Mouse (Mus musculus) embryonic stem cell, embryonic (primary cell): ENCODE data around the gene Ubr2.

Experiments
- CTCF ChIA-PET, 4 experiments: fragments of 300-600 bp in 2 of 4; fragments of 350-600 bp in 2 of 4; sonication (Branson Sonifier 250); formaldehyde crosslinking; loops; one replicate each; lab custom pipeline; 2022; ENCODE audit warnings: inconsistent platforms in 2 of 4; lab: Charles Lee
- POLR2A ChIA-PET, 4 experiments: fragments of 300-600 bp in 2 of 4; fragments of 350-600 bp in 2 of 4; sonication (Branson Sonifier 250); formaldehyde crosslinking; loops; one replicate each; lab custom pipeline; 2022; ENCODE audit warnings: antibody characterized with exemption in 4 of 4, inconsistent platforms in 1 of 4; lab: Charles Lee

The Ubr2 gene

GRCm38 (mm10) chr17:47010722-47011660 is 635 bp upstream of the Ubr2 start:
- POLR2A ChIA-PET = interaction anchor here (0.6 to 2.4 kb wide), 14 partner anchors 12 to 328 kb away, joined by 3 to 10 read pairs (median 3); partner anchors contain the start of genes Bicral (in 1 of the 4) and Ppp2r5d (in 1 of the 4)
- CTCF ChIA-PET = interaction anchor here in 3 of 4 experiments (0.5 to 0.7 kb wide), 3 partner anchors 97 to 1187 kb away, joined by 3 to 6 read pairs (median 5); no protein-coding TSS in a partner anchor

- POLR2A ChIA-PET = interaction anchor here (0.6 to 2.4 kb wide), 13 partner anchors 11 to 329 kb away, joined by 3 to 11 read pairs (median 4); partner anchors contain the start of genes Klhdc3 (in 1 of the 4) and Ppp2r5d (in 1 of the 4)
- CTCF ChIA-PET = interaction anchor here in 3 of 4 experiments (0.6 to 1.5 kb wide), 6 partner anchors 10 to 323 kb away, joined by 3 to 7 read pairs (median 4); no protein-coding TSS in a partner anchor
Measured at GRCm38 (mm10) chr17:47009546-47009897, 834 bp downstream of the Ubr2 start.

GRCm38 (mm10) chr17:47009016-47009415 is 1.3 kb downstream of the Ubr2 start:
- CTCF ChIA-PET = interaction anchor here in 2 of 4 experiments (0.5 to 1.5 kb wide), 5 partner anchors 9 to 845 kb away, joined by 3 to 4 read pairs (median 3); no protein-coding TSS in a partner anchor
- POLR2A ChIA-PET = interaction anchor here in 2 of 4 experiments (1.0 to 2.4 kb wide), 8 partner anchors 11 to 328 kb away, joined by 3 to 11 read pairs (median 5); partner anchors contain the start of gene Klhdc3 (in 1 of the 2)

DNA sequence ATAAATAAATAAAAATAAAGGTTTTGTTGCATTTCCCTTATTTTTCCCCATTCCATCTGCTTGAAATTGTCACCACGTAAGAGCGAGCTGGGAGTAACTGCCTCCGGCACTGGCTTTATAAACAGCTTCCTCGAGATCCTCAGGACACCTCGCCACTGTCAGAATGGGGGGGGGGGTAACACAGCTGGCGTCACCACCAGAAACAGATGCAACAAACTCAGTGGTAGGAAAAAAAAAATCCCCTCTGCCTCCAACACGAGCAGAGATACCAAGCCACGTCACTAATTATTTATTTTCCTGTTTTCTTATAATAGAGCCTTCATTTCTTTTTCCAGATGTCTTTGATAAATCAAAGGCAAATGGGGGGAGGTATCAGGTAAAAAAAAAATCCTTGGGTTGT is 1.9 kb downstream of the Ubr2 start:
- CTCF ChIA-PET = interaction anchor here in 2 of 4 experiments (0.5 to 1.5 kb wide), 3 partner anchors 33 to 845 kb away, joined by 3 to 4 read pairs (median 3); no protein-coding TSS in a partner anchor
- POLR2A ChIA-PET = interaction anchor here in 2 of 4 experiments (1.2 to 2.0 kb wide), 4 partner anchors 12 to 328 kb away, joined by 3 to 11 read pairs (median 7); partner anchors contain the start of gene Klhdc3 (in 1 of the 2)

GRCm38 (mm10) chr17:47006741-47007140 is 3.6 kb downstream of the Ubr2 start:
- CTCF ChIA-PET = no interaction called here
- POLR2A ChIA-PET = interaction anchor here in 2 of 4 experiments (0.6 to 0.9 kb wide), 4 partner anchors 10 to 31 kb away, joined by 3 to 4 read pairs (median 3); no protein-coding TSS in a partner anchor

DNA sequence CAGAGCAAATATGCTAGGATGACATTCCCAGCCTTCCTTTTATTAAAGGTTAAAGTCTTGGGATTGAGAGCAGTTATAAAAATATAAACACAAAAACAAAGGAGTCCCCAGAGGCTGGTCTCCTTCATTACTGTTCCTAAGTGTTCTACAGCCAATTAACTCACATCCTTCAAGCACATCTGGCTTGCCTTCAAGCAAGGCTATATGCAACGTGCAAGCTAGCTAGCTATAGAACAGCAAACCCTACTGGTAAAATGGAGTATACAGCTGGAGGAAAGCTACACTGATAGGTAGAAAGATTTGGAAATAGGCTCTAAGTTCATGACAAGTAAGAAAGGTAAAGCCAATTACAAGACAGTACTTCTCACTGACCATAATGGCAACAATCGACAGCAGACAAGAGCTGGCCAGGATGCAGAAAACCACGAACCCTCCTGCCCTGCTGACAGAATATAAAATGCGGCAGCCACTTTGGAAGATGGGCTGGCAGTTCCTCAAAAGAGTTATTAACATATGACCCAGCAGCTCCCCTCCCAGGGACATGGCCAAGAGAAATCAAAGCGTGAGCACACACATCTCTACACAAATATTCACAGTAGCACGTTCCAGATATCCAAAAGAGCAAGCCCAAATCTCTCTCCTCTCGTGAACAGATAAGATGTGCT is 4.5 kb downstream of the Ubr2 start:
- POLR2A ChIA-PET = no interaction called here
- CTCF ChIA-PET = no interaction called here

- CTCF ChIA-PET = interaction anchor here in 1 of 4 experiments (1.2 kb wide), 1 partner anchor 28 kb away, joined by 3 read pairs; no protein-coding TSS in a partner anchor
- POLR2A ChIA-PET = no interaction called here
Measured at GRCm38 (mm10) chr17:47003305-47003704, 7.1 kb downstream of the Ubr2 start.

GRCm38 (mm10) chr17:47002401-47002800 is 8.0 kb downstream of the Ubr2 start:
- CTCF ChIA-PET = interaction anchor here in 2 of 4 experiments (0.8 to 1.2 kb wide), 2 partner anchors 17 to 27 kb away, joined by 3 read pairs; no protein-coding TSS in a partner anchor
- POLR2A ChIA-PET = interaction anchor here in 1 of 4 experiments (0.6 kb wide), 1 partner anchor 741 kb away, joined by 4 read pairs; no protein-coding TSS in a partner anchor

DNA sequence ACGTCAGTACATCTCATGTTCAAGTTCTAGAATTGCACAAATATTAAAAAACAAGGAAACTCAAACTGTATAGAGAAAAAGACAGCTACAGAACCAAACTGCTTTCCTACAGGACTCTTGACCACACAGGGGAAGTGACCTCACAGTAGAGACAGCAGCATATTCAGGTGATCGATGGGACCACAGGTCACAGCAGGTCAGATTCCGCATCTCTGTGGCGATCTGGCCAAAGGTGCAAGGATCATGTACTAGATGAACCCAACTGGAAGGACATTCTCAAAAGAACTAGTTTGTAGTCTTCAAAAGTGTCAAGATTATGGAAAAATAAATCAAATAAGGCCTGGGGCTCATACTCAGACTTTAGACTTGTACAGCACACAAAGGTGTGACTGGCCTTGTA is 11.5 kb downstream of the Ubr2 start:
- CTCF ChIA-PET = no interaction called here

GRCm38 (mm10) chr17:46996484-46996883 is 13.9 kb downstream of the Ubr2 start:
- ChIA-PET CTCF (interaction anchor here in 2 of 4 experiments (0.6 to 0.9 kb wide), 2 partner anchors 63 to 338 kb away, joined by 3 to 4 read pairs; no protein-coding TSS in a partner anchor), POLR2A (interaction anchor here in 3 of 4 experiments (0.5 to 1.3 kb wide), 7 partner anchors 10 to 400 kb away, joined by 3 to 10 read pairs (median 3); partner anchors contain the start of gene Tbcc (in 1 of the 3))

More for the DNA sequence above, 11.5 kb downstream of the Ubr2 start:
- POLR2A ChIA-PET = interaction anchor here in 2 of 4 experiments (0.6 to 1.4 kb wide), 3 partner anchors 12 to 144 kb away, joined by 4 to 7 read pairs (median 6); partner anchors contain the start of gene Ubr2 (in 1 of the 2)

GRCm38 (mm10) chr17:46995621-46996020 is 14.7 kb downstream of the Ubr2 start:
- POLR2A ChIA-PET = interaction anchor here in 2 of 4 experiments (0.6 to 1.4 kb wide), 7 partner anchors 11 to 145 kb away, joined by 3 to 10 read pairs (median 3); no protein-coding TSS in a partner anchor
- CTCF ChIA-PET = interaction anchor here in 2 of 4 experiments (0.5 to 2.0 kb wide), 2 partner anchors 20 to 355 kb away, joined by 3 to 8 read pairs; no protein-coding TSS in a partner anchor

DNA sequence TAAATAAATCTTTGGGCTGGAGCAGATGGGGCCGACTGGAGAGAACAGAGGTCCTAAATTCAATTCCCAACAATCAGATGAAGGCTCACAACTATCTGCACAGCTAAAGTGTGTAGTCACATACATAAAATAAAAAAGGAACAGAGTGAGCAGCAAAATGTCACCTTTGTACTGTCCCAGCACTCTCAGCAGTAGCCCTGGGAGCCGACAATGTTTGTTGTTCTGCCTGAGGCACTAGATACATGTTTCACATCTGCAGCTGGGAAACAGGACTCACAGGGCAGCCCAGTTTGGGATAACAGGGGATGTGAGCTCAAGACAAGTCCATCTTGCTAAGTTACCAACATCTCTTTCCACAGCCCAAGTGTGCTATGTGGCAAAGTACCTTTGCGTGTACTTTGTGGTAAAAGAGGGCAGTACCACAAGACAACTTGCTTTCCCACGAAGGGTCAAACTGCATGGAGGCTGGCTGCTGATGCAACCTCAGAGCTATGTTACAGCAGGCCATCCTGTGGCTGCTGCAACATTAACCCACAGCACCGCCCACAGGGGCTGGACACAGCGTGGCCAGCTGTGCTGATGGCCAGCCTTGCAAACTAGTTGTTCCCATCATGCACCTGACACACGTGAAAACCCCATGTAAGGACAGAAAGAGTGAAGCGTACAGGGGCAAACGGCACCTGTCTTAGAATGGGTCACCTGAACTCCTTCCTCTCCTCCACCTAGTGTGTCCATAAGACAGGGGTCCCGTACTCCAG is 15.5 kb downstream of the Ubr2 start:
- POLR2A ChIA-PET = interaction anchor here in 3 of 4 experiments (0.6 to 1.4 kb wide), 10 partner anchors 9 to 516 kb away, joined by 3 to 9 read pairs (median 4); no protein-coding TSS in a partner anchor
- CTCF ChIA-PET = interaction anchor here in 2 of 4 experiments (0.5 to 2.0 kb wide), 2 partner anchors 20 to 354 kb away, joined by 3 to 8 read pairs; no protein-coding TSS in a partner anchor

DNA sequence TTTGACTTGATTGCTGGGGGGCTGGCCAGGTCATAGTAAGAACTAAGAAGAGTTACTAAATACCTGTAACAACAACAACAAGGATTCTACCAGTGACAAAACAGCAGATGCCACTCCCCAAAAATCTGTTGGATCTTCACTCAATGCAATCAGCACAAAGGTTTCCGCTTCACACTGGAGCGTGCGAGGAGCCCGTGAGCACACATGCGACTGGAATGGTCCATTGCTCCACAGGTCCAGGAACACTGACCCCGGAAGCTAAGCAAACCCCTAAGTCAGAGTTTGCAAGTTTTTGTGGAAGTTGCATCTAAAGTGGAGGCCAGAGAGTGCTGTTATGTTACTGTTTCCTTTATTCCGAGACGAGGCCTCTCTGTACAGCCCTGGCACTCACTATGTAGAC is 16.7 kb downstream of the Ubr2 start:
- POLR2A ChIA-PET = interaction anchor here in 1 of 4 experiments (1.3 kb wide), 1 partner anchor 269 kb away, joined by 3 read pairs; no protein-coding TSS in a partner anchor
- CTCF ChIA-PET = interaction anchor here in 1 of 4 experiments (2.0 kb wide), 1 partner anchor 18 kb away, joined by 8 read pairs; no protein-coding TSS in a partner anchor

DNA sequence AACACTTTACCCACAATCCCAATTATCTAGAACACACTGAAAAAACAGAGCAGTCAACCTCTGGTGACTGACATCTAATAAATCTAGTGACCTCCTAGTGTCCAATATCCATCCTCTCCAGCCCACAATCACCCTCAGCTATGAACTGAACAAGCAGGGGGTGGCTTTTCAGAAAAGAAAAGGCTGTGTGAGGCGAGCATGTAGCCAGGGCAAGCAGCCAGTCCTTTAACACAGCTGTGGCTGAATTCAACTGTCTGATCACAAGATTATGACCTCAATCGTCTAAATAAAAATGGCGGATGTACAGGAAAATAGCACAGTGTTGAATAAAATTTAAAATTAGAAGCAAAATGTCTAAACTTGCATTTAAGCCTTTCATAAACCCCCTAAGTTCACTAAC is 22.7 kb downstream of the Ubr2 start:
- ChIA-PET POLR2A (interaction anchor here in 1 of 4 experiments (2.9 kb wide), 1 partner anchor 22 kb away, joined by 10 read pairs; the partner anchor contains the start of gene Ubr2), CTCF (no interaction called here)

GRCm38 (mm10) chr17:46980050-46980449 is 30.3 kb downstream of the Ubr2 start:
- CTCF ChIA-PET = interaction anchor here in 1 of 4 experiments (1.2 kb wide), 1 partner anchor 105 kb away, joined by 3 read pairs; no protein-coding TSS in a partner anchor
- POLR2A ChIA-PET = interaction anchor here in 1 of 4 experiments (1.3 kb wide), 1 partner anchor 11 kb away, joined by 7 read pairs; no protein-coding TSS in a partner anchor

DNA sequence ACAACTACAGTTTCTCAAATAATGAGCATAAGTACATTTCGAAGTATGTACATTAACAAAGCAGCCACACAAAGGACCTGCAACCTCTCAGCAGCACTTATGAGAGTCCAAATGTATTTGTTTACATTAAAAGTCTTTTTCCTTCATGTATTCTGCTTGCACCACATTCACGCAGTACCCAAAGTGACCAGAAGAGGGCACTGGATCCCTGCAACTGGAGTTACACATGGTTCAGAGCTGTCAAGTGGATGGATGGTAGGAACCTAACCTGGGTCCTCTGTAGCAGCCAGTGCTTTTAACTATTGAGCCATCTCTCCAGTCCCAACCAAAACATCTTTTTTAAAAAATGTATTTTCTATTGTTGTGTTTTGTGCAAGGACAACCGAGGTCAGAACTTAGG is 35.2 kb downstream of the Ubr2 start:
- CTCF ChIA-PET = interaction anchor here (0.6 to 2.1 kb wide), 30 partner anchors 8 to 476 kb away, joined by 3 to 10 read pairs (median 3); partner anchors contain the start of genes Tbcc (in 1 of the 4) and Ubr2 (in 1 of the 4)
- POLR2A ChIA-PET = interaction anchor here in 2 of 4 experiments (0.8 to 1.6 kb wide), 5 partner anchors 12 to 38 kb away, joined by 3 to 4 read pairs (median 3); no protein-coding TSS in a partner anchor
